Mouse (Mus musculus): ENCODE results near the gene Lsm7. TPM values are rescaled to one million over a fixed set of nuclear protein-coding genes. Genes with fewer than 3 reads are reported as not detected.
"Not testable (repeated sequence)": the region's sequence is repeated elsewhere in the genome, so short reads cannot be mapped to it uniquely, and the experiment has no call there.

The Lsm7 gene
- polyA plus RNA-seq, 1 experiment from 2014 or later: 358 TPM

DNA sequence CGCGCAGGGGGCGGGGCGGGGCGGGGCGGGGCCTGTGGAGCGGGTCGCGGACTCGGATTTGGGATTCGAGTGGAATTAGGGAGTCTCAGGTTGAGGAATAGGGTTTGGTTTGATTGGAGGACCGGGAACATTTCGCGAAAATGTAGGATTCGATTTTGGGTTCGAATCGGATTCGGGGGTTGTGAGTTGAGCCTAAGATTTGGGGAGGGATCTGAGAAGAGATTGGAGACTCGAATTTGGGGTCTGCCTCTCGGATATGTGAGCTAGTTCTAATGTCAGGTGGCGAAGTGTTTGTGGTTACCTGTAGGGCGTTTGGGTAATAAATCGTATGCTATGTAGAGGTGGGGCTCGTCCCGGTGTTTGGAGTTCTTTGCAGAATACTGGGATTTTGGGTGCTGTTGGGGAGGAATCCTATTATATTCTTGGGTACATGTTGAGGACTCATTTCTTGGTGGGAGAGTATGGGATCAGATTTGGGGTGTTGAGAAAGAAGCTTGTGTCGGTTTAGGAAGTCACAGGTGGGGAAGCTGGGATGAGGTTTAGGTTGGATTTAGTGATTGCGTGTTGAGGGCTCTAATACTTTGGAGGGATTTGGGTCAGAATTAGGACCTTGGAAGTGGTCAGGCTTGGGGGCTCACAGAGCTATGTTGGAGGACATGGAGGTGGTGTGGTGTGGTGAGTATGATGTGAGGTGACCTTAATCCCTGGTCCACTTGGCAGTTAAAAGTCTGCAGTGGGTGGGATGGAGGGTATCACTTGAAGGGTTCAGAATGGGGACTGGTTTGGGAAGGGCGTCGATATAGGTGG is 27.7 kb downstream of the Lsm7 start:
- peaks cover 41% of the 10 kb centered on the region for H3K4me1 ChIP-seq
- no peaks in the 10 kb centered on the region for H3K9me3 ChIP-seq (replicated peaks)
- peaks cover 3% of the 10 kb centered on the region; the same call in 1 of the 2 replicates for H3K27me3 ChIP-seq (ENCODE audit: low read depth, poor library complexity, severe bottlenecking)

DNA sequence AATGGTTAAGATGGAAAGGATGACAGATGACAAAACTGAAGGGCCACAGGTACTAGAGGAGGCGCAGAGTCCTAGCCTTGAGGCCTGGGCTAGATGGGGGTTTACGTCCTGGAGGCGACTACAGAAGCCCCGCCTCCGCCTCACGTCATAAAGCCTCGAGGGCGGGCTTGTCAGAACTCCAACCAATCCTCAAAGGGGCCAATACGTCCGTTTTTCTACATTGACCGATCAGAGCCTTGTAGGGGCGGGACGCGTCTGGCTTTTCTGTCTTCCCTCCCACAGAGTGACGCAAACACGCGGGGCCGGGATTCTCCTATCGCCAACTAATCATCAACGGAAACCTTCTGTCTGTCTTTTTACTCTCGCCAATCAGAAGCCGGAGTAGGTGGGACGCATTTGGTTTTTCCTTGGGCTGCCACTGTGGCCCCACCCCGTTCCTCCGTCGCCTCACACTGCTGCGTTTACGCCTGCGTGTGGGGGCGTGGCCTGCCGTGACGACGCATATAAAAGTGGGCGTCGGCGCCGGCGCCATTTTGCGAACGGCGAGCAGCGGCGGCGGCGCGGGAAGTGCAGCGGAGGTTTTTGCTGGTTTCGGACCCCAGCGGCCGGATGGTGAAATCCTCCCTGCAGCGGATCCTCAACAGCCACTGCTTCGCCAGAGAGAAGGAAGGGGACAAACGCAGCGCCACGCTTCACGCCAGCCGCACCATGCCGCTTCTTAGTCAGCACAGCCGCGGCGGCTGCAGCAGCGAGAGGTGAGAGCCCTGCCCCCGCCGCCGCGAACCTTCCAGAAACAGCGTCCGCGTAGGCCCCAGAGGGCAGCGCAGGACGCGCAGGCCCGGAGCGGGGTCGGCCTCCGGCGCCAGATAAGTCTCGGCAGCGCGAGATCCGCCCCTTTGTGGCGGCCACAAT is 28.6 kb downstream of the Lsm7 start, which contains the start of gene Oaz1:
Oaz1 (plus strand) TSS at position 506 of the 912 bp plus-strand sequence.
- H3K9me3 ChIP-seq (replicated peaks): no peaks in the 10 kb centered on the region
- H3K27me3 ChIP-seq (ENCODE audit: low read depth, poor library complexity, severe bottlenecking): no peaks in the 10 kb centered on the region
- H3K4me3 ChIP-seq: peak within 1 kb of the TSS; percentile 94
- H3K4me1 ChIP-seq: peaks cover 36% of the 10 kb centered on the region
- H3K27ac ChIP-seq: peak within 1 kb of the TSS; percentile 96
- under 1% methylated on average over 82 of the region's 82 CpGs for WGBS
- peak; percentile 95 for DNase-seq (ENCODE audit: low spot score)
- H3K36me3 ChIP-seq: peaks cover 31% of the 10 kb centered on the region

More for the DNA sequence above, 27.7 kb downstream of the Lsm7 start:
- H3K4me3 ChIP-seq: peak overlapping the region; percentile 94
- WGBS: 8% methylated on average over 29 of the region's 29 CpGs
- H3K36me3 ChIP-seq: peaks cover 31% of the 10 kb centered on the region
- DNase-seq (ENCODE audit: low spot score): no peak
- H3K27ac ChIP-seq: peak overlapping the region; percentile 96

DNA sequence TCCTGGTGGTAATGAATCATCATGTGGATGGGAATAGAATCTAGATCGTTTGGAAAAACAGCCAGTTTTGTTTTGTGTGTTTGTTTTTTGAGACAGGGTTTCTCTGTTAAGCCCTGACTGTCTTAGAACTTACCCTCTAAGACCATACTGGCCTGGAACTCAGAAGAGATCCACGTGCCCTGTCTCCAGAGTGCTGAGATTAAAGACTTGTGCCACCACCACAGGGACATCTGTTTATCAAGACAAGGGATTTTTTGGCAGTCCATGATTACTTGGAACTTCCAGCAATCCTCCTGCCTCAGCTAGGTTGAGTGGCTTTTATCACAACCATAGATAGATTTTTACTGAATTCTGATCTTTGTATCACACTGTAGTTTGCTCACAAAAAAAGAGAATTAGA is 30.2 kb downstream of the Lsm7 start:
- H3K27me3 ChIP-seq (ENCODE audit: low read depth, poor library complexity, severe bottlenecking): no peaks in the 10 kb centered on the region
- peaks cover 20% of the 10 kb centered on the region for H3K4me1 ChIP-seq
- no peak overlapping the region for H3K27ac ChIP-seq
- no peaks in the 10 kb centered on the region for H3K9me3 ChIP-seq (replicated peaks)
- WGBS: 78% methylated on average over 2 of the region's 2 CpGs
- no peak for DNase-seq (ENCODE audit: low spot score)
- peaks cover 21% of the 10 kb centered on the region for H3K36me3 ChIP-seq
- no peak overlapping the region for H3K4me3 ChIP-seq

DNA sequence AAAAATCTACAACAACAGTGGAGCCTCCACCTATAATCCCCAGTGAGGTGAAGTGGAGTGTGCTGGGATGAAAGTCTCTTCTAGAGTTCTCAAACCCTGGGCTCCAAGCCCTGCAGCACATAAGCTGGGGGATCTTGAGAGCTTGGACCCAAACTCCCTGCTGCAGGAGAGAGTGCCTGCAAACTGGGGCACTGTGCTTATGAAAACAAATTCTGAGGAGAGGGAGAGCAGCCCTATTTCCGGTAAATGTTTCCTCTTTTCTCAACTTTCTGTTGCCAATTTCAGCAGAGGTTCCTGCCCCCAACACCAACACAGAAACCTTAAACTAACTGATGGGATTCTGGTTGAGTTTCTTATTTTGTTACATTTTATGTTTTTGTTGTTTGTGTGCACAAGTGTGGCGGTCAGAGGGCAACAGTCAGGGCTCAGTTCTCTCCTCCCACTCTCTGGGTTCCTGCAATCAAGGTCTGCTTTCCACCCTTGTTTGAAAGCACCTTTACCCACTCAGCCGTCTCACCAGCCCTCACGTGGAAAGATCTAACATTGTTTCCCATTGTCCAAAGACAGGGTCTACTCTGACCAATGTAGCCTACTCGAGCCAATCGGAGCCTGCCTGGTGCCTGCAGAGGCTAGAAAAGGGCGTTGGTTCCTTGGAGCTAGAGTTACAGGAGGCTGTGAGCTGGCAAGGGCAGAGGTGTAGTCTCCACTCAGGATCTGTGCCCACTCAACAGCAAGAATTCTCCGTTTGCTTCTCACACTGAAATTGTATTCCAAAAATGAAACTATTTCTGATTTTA is 31.0 kb downstream of the Lsm7 start:
- no peak overlapping the region for H3K27ac ChIP-seq

DNA sequence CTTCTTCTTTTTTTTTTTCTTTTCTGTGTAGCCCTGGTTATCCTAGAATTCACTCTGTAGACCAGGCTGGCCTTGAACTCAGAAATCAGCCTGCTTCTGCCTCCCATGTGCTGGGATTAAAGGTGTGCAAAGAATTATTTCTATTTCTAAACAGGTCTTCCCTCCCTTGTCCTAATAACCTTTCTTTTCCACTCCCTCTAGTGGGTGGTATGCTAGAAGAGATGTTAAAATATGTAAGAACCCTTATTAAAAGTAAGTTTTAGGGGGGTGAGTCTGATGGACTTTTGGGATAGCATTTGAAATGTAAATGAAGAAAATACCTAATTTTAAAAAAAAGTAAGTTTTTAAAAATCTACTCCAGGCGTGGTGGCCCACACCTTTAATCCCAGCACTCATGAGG is 31.7 kb downstream of the Lsm7 start:
- WGBS: 90% methylated on average over 1 of the region's 1 CpGs
- peaks cover 7% of the 10 kb centered on the region for H3K36me3 ChIP-seq
- DNase-seq (ENCODE audit: low spot score): no peak

More for the DNA sequence above, 31.0 kb downstream of the Lsm7 start:
- DNase-seq (ENCODE audit: low spot score): no peak
- Histone ChIP-seq H3K4me3 (no peak overlapping the region), H3K4me1 (peaks cover 13% of the 10 kb centered on the region), H3K27me3 (ENCODE audit: low read depth, poor library complexity, severe bottlenecking) (no peaks in the 10 kb centered on the region), H3K36me3 (peaks cover 13% of the 10 kb centered on the region), H3K9me3 (replicated peaks) (no peaks in the 10 kb centered on the region)
- 67% methylated on average over 8 of the region's 8 CpGs for WGBS

DNA sequence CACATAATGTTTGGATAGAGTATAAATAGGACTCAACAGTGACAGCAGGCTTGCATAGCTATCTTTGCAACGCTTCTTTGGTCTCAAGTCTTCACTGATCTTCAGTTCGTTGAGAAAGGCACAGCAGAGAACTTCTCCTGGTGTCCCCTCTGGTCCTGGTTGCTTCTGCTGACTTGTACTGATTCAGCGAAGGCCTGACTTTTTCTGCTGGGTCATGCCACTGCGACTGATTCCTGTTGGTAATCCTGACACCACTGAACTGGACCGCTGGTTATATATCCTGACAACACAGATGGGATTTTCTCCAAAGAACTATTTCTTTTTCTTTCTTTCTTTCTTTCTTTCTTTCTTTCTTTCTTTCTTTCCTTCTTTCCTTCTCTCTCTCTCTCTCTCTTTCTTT is 32.5 kb downstream of the Lsm7 start:
- no peaks in the 10 kb centered on the region for H3K27me3 ChIP-seq (ENCODE audit: low read depth, poor library complexity, severe bottlenecking)
- H3K9me3 ChIP-seq (replicated peaks): no peaks in the 10 kb centered on the region
- H3K36me3 ChIP-seq: no peaks in the 10 kb centered on the region
- peaks cover 2% of the 10 kb centered on the region for H3K4me1 ChIP-seq
- WGBS: 91% methylated on average over 5 of the region's 5 CpGs
- H3K27ac ChIP-seq: no peak overlapping the region
- no peak overlapping the region for H3K4me3 ChIP-seq
- no peak for DNase-seq (ENCODE audit: low spot score)

More for the DNA sequence above, 31.7 kb downstream of the Lsm7 start:
- Histone ChIP-seq H3K27ac (no peak overlapping the region), H3K4me3 (no peak overlapping the region), H3K9me3 (replicated peaks) (no peaks in the 10 kb centered on the region), H3K27me3 (ENCODE audit: low read depth, poor library complexity, severe bottlenecking) (no peaks in the 10 kb centered on the region), H3K4me1 (peaks cover 10% of the 10 kb centered on the region)

DNA sequence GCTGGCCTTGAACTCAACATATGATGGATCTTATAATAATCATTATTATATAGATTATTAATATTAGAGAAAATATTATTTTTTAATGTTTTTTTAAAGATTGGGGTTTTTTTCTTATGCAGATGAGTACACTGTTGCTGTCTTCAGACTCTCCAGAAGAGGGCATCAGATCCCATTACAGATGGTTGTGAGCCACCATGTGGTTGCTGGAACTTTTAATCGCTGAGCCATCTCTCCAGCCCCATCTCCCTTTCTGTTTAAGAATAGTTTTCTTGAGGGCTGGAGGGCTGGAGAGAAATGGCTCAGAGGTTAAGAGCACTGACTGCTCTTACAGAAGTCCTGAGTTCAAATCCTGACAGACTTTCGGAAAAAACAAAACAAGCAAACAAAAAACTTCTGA is 33.0 kb downstream of the Lsm7 start:
- no peaks in the 10 kb centered on the region for H3K9me3 ChIP-seq (replicated peaks)
- H3K4me3 ChIP-seq: no peak overlapping the region
- 41% methylated on average over 2 of the region's 2 CpGs for WGBS
- no peak overlapping the region for H3K27ac ChIP-seq
- no peaks in the 10 kb centered on the region for H3K36me3 ChIP-seq
- no peak for DNase-seq (ENCODE audit: low spot score)
- no peaks in the 10 kb centered on the region; the same call in 1 of the 2 replicates for H3K4me1 ChIP-seq
- no peaks in the 10 kb centered on the region for H3K27me3 ChIP-seq (ENCODE audit: low read depth, poor library complexity, severe bottlenecking)

DNA sequence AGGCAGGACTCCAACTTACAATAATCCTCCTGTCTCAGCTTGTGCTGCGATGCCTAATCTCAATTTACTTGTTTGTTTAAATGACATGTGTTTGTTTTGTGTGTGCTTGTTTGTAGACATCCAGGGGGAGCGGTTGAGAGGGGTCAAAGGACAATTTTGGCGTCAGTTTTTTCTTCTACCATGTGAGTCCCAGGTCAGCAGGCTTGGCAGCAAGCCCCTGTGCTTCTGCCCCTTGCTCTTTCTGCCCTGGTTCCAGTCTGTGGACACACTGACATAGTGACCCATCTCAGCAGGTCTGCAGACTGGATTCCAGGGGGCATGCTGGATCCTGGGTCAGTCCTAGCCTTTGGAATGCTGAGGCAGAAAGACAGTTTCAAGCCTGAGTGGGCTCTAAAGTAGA is 35.6 kb downstream of the Lsm7 start:
- H3K27ac ChIP-seq: no peak overlapping the region
- no peak for DNase-seq (ENCODE audit: low spot score)
- H3K4me1 ChIP-seq: no peaks in the 10 kb centered on the region
- no peaks in the 10 kb centered on the region for H3K27me3 ChIP-seq (ENCODE audit: low read depth, poor library complexity, severe bottlenecking)
- no peaks in the 10 kb centered on the region for H3K9me3 ChIP-seq (replicated peaks)
- WGBS: 52% methylated on average over 3 of the region's 3 CpGs
- H3K36me3 ChIP-seq: no peaks in the 10 kb centered on the region
- H3K4me3 ChIP-seq: no peak overlapping the region

DNA sequence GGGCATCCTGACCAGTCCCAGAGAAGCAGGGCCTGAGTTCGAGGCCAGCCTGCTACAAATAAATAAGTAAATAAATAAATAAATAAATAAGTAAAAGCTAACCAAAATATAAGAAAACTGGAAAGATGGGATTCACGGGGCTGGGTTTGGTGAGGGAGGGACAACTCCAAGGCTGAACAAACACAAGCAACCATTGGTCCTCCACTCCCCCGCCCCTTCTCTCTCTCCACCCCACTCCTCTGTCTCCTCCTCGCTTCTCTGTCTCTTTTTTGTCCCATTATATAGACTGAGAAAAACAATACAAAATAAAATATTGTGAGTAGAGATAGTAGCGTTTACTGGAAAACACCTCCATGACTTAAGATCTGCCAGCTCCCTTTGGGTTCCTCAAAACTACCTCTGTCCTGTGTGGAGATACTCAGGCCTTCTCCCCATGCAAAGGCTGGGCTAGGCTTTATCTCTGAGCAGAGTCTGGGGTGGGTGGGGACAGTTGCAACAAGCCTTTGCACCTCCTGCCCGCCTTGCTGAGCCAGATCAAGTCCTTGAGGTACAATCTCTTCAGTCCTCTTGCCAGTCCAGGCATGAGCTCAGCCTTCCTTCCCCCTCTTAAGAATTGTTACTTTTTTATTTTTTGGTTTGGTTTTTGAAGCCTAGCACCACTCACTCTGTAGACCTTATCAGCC is 36.3 kb downstream of the Lsm7 start:
- Histone ChIP-seq H3K27me3 (ENCODE audit: low read depth, poor library complexity, severe bottlenecking) (no peaks in the 10 kb centered on the region), H3K4me3 (no peak overlapping the region), H3K27ac (no peak overlapping the region), H3K9me3 (replicated peaks) (no peaks in the 10 kb centered on the region), H3K4me1 (no peaks in the 10 kb centered on the region), H3K36me3 (no peaks in the 10 kb centered on the region)
- DNase-seq (ENCODE audit: low spot score): no peak
- WGBS: 60% methylated on average over 6 of the region's 6 CpGs

DNA sequence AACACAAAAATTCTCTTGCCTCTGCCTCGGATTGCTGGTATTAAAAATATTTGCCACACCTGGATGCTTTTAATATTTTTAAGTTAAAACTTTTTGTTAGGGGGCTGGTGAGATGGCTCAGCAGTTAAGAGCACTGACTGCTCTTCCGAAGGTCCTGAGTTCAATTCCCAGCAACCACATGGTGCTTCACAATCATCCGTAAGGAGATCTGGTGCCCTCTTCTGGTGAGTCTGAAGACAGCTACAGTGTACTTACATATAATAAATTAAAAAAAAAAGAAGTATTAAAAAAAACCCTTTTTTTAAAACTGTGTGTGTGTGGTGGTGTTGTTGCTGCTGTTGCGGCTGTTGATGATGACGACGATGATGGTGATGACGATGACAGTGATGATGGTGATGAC is 37.1 kb downstream of the Lsm7 start:
- H3K27me3 ChIP-seq (ENCODE audit: low read depth, poor library complexity, severe bottlenecking); H3K4me3 ChIP-seq; H3K27ac ChIP-seq; H3K9me3 ChIP-seq (replicated peaks); H3K4me1 ChIP-seq; H3K36me3 ChIP-seq; DNase-seq (ENCODE audit: low spot score): not testable (repeated sequence)
- WGBS: 83% methylated on average over 7 of the region's 7 CpGs

DNA sequence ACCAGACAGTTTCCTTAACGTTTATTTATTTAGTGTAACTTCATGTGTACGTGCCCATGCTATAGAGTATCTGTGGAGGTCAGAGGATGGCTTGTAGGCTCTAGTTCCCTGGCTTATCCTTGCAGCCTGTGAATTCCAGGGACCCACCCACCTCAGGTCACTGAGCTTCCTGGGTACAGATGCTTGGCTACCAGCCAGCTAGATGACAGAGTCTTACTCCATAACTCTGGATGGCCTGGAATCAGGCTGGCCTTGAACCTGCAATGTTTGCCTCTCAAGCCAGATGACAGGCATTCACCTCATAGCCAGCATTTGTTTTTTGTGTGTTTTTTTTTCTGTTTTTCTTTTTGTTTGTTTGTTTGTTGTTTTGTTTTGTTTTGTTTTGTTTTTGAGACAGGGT is 37.8 kb downstream of the Lsm7 start:
- H3K27ac ChIP-seq: no peak overlapping the region
- no peak for DNase-seq (ENCODE audit: low spot score)
- no peak overlapping the region for H3K4me3 ChIP-seq
- no peaks in the 10 kb centered on the region for H3K9me3 ChIP-seq (replicated peaks)
- no peaks in the 10 kb centered on the region for H3K36me3 ChIP-seq
- 0 out of 2 replicates have a peak, but pooled peaks cover 5% of the 10 kb centered on the region for H3K27me3 ChIP-seq (ENCODE audit: low read depth, poor library complexity, severe bottlenecking)
- no peaks in the 10 kb centered on the region for H3K4me1 ChIP-seq
- 82% methylated on average over 2 of the region's 2 CpGs for WGBS

DNA sequence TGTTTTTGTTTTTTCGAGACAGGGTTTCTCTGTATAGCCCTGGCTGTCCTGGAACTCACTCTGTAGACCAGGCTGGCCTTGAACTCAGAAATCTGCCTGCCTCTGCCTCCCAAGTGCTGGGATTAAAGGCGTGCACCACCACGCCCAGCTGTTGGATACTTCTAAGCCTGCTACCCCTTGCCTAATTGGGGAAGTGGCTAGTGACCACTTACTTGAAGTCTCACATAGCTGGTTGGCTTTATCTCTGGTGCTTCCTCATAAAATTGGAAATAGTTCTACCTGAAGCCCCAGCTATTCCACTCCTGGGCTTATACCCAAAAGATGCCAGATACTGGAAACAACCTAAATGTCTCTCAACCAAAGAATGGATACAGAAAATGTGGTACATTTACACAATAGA is 38.7 kb downstream of the Lsm7 start:
- H3K27me3 ChIP-seq (ENCODE audit: low read depth, poor library complexity, severe bottlenecking): peaks cover 12% of the 10 kb centered on the region; the same call in 1 of the 2 replicates
- DNase-seq (ENCODE audit: low spot score); H3K36me3 ChIP-seq; H3K4me3 ChIP-seq; H3K27ac ChIP-seq; H3K9me3 ChIP-seq (replicated peaks); H3K4me1 ChIP-seq: not testable (repeated sequence)
- 83% methylated on average over 3 of the region's 3 CpGs for WGBS
